Mouse (Mus musculus): ENCODE measurements around the gene Higd2a.

- TF ChIP-seq CTCF (conservative IDR thresholded peaks at IDR 0.05; ENCODE audit: low read length) (no peak), NANOG (IDR thresholded peaks at IDR 0.05; ENCODE audit: borderline replicate concordance, low read length) (no peak), POU5F1 (IDR thresholded peaks at IDR 0.05; ENCODE audit: borderline replicate concordance, low read length) (no peak)
Observed at GRCm38 (mm10) chr13:54564232-54565200, 25.5 kb upstream of the Higd2a start.

Measured in E14TG2a.4 (cell line).